Mouse (Mus musculus) lung, postnatal 0 days (tissue): Measurements from ENCODE around the gene Ptgr1.

Source experiments
- CTCF ChIP-seq: IDR thresholded peaks from 2 replicates; pipeline ENCODE4 v1.5.1; 2016; ENCODE audit warnings: antibody characterized with exemption, mild to moderate bottlenecking
- EP300 ChIP-seq: IDR thresholded peaks from 2 replicates; pipeline ENCODE4 v1.6.1; 2016; ENCODE audit warnings: antibody characterized with exemption, mild to moderate bottlenecking, control low read depth

- TF ChIP-seq CTCF, result no peak
- TF ChIP-seq EP300, result no peak
These were observed 5.3 kb upstream of the Ptgr1 start for GRCm38 (mm10) chr4:58992195-58992594.
